Mouse (Mus musculus): ENCODE measurements around the gene Arhgef26. TPM values are rescaled to one million over a fixed set of nuclear protein-coding genes. Genes with fewer than 3 reads are reported as not detected.

Gene Arhgef26
- polyA plus RNA-seq, 1 experiment from 2014 or later: 34.4 TPM

- DNase-seq (ENCODE audit: low spot score) (peak; percentile 14), ATAC-seq (no peak)
- H3K9ac ChIP-seq (replicated peaks; ENCODE audit: low read depth): no peak overlapping the region
- no peaks in the 10 kb centered on the region for H3K27me3 ChIP-seq (replicated peaks; ENCODE audit: insufficient read depth, low read length)
- H3K4me1 ChIP-seq (ENCODE audit: insufficient read depth, low read depth, low read length): peaks cover 3% of the 10 kb centered on the region; the same call in 1 of the 2 replicates
- WGBS: 53% methylated on average over 6 of the region's 6 CpGs
- no peak overlapping the region for H3K4me3 ChIP-seq (ENCODE audit: low read depth, low read length)
- no peak for TF ChIP-seq CTCF (IDR thresholded peaks at IDR 0.05)
- H3K4me2 ChIP-seq (replicated peaks; ENCODE audit: low read depth, low read length): 0 out of 2 replicates have a peak overlapping the region, but pooled peaks have one; percentile 14
- 0 out of 2 replicates have a peak overlapping the region, but pooled peaks have one; percentile 14 for H3K27ac ChIP-seq (ENCODE audit: low read length)
- no peaks in the 10 kb centered on the region for H3K9me3 ChIP-seq (ENCODE audit: low read length)
- H3K36me3 ChIP-seq (ENCODE audit: insufficient read depth, low read length): peaks cover 4% of the 10 kb centered on the region; the same call in 1 of the 2 replicates
These were observed 10.5 kb downstream of the Arhgef26 start for GRCm38 (mm10) chr3:62348514-62349217.

- DNase-seq (ENCODE audit: low spot score): peak; percentile 60
- Histone ChIP-seq H3K27me3 (replicated peaks; ENCODE audit: insufficient read depth, low read length) (no peaks in the 10 kb centered on the region), H3K9ac (replicated peaks; ENCODE audit: low read depth) (no peak overlapping the region), H3K27ac (ENCODE audit: low read length) (peak overlapping the region; percentile 40; the same call in 1 of the 2 replicates), H3K4me3 (ENCODE audit: low read depth, low read length) (no peak overlapping the region; the same call in 1 of the 2 replicates), H3K4me1 (ENCODE audit: insufficient read depth, low read depth, low read length) (peaks cover 3% of the 10 kb centered on the region; the same call in 1 of the 2 replicates), H3K9me3 (ENCODE audit: low read length) (no peaks in the 10 kb centered on the region), H3K36me3 (ENCODE audit: insufficient read depth, low read length) (no peaks in the 10 kb centered on the region), H3K4me2 (replicated peaks; ENCODE audit: low read depth, low read length) (0 out of 2 replicates have a peak overlapping the region, but pooled peaks have one; percentile 14)
- WGBS: 54% methylated on average over 11 of the region's 11 CpGs
- TF ChIP-seq EP300 (IDR thresholded peaks at IDR 0.05): no peak
- TF ChIP-seq CTCF (IDR thresholded peaks at IDR 0.05): no peak
- ATAC-seq: peak; percentile 68
These were observed 11.2 kb downstream of the Arhgef26 start for GRCm38 (mm10) chr3:62349218-62349897.

- no peak for ATAC-seq
- DNase-seq (ENCODE audit: low spot score): no peak
- Histone ChIP-seq H3K4me1 (ENCODE audit: insufficient read depth, low read depth, low read length) (no peaks in the 10 kb centered on the region; the same call in 1 of the 2 replicates), H3K36me3 (ENCODE audit: insufficient read depth, low read length) (no peaks in the 10 kb centered on the region), H3K9ac (replicated peaks; ENCODE audit: low read depth) (no peak overlapping the region), H3K27me3 (replicated peaks; ENCODE audit: insufficient read depth, low read length) (no peaks in the 10 kb centered on the region), H3K27ac (ENCODE audit: low read length) (no peak overlapping the region), H3K4me2 (replicated peaks; ENCODE audit: low read depth, low read length) (no peak overlapping the region), H3K4me3 (ENCODE audit: low read depth, low read length) (no peak overlapping the region), H3K9me3 (ENCODE audit: low read length) (no peaks in the 10 kb centered on the region)
- TF ChIP-seq CTCF (IDR thresholded peaks at IDR 0.05): no peak
- no peak for TF ChIP-seq EP300 (IDR thresholded peaks at IDR 0.05)
- WGBS: 61% methylated on average over 4 of the region's 4 CpGs
These were observed 13.9 kb downstream of the Arhgef26 start for GRCm38 (mm10) chr3:62352071-62352470.

- WGBS: 85% methylated on average over 4 of the region's 4 CpGs
- DNase-seq (ENCODE audit: low spot score) (no peak), ATAC-seq (no peak)
- H3K4me1 ChIP-seq (ENCODE audit: insufficient read depth, low read depth, low read length): no peaks in the 10 kb centered on the region; the same call in 1 of the 2 replicates
- H3K27me3 ChIP-seq (replicated peaks; ENCODE audit: insufficient read depth, low read length): no peaks in the 10 kb centered on the region
- no peaks in the 10 kb centered on the region for H3K36me3 ChIP-seq (ENCODE audit: insufficient read depth, low read length)
- no peaks in the 10 kb centered on the region for H3K9me3 ChIP-seq (ENCODE audit: low read length)
- TF ChIP-seq EP300 (IDR thresholded peaks at IDR 0.05): no peak
- no peak for TF ChIP-seq CTCF (IDR thresholded peaks at IDR 0.05)
- no peak overlapping the region for H3K27ac ChIP-seq (ENCODE audit: low read length)
- no peak overlapping the region for H3K4me2 ChIP-seq (replicated peaks; ENCODE audit: low read depth, low read length)
- H3K4me3 ChIP-seq (ENCODE audit: low read depth, low read length): no peak overlapping the region
- H3K9ac ChIP-seq (replicated peaks; ENCODE audit: low read depth): no peak overlapping the region
These were observed 14.7 kb downstream of the Arhgef26 start for GRCm38 (mm10) chr3:62352876-62353275.

- no peaks in the 10 kb centered on the region for H3K9me3 ChIP-seq (ENCODE audit: low read length)
- no peak overlapping the region for H3K27ac ChIP-seq (ENCODE audit: low read length)
- H3K4me3 ChIP-seq (ENCODE audit: low read depth, low read length): no peak overlapping the region
- 57% methylated on average over 5 of the region's 5 CpGs for WGBS
- no peaks in the 10 kb centered on the region; the same call in 1 of the 2 replicates for H3K4me1 ChIP-seq (ENCODE audit: insufficient read depth, low read depth, low read length)
- H3K27me3 ChIP-seq (replicated peaks; ENCODE audit: insufficient read depth, low read length): no peaks in the 10 kb centered on the region
- TF ChIP-seq CTCF (IDR thresholded peaks at IDR 0.05) (no peak), EP300 (IDR thresholded peaks at IDR 0.05) (no peak)
- H3K9ac ChIP-seq (replicated peaks; ENCODE audit: low read depth): no peak overlapping the region
- no peaks in the 10 kb centered on the region for H3K36me3 ChIP-seq (ENCODE audit: insufficient read depth, low read length)
- ATAC-seq (no peak), DNase-seq (ENCODE audit: low spot score) (no peak)
- no peak overlapping the region for H3K4me2 ChIP-seq (replicated peaks; ENCODE audit: low read depth, low read length)
These were observed 29.7 kb downstream of the Arhgef26 start for GRCm38 (mm10) chr3:62367882-62368281.

- WGBS: 41% methylated on average over 2 of the region's 2 CpGs
- Histone ChIP-seq H3K9ac (replicated peaks; ENCODE audit: low read depth) (no peak overlapping the region), H3K4me1 (ENCODE audit: insufficient read depth, low read depth, low read length) (peaks cover 4% of the 10 kb centered on the region; the same call in 1 of the 2 replicates), H3K36me3 (ENCODE audit: insufficient read depth, low read length) (no peaks in the 10 kb centered on the region), H3K9me3 (ENCODE audit: low read length) (no peaks in the 10 kb centered on the region), H3K4me2 (replicated peaks; ENCODE audit: low read depth, low read length) (no peak overlapping the region), H3K27me3 (replicated peaks; ENCODE audit: insufficient read depth, low read length) (no peaks in the 10 kb centered on the region), H3K4me3 (ENCODE audit: low read depth, low read length) (no peak overlapping the region), H3K27ac (ENCODE audit: low read length) (no peak overlapping the region)
- 0 out of 2 replicates have a peak, but pooled peaks have one; percentile 9 for TF ChIP-seq EP300 (IDR thresholded peaks at IDR 0.05)
- TF ChIP-seq CTCF (IDR thresholded peaks at IDR 0.05): no peak
- no peak for ATAC-seq
- peak; percentile 45 for DNase-seq (ENCODE audit: low spot score)
These were observed 34.7 kb downstream of the Arhgef26 start for GRCm38 (mm10) chr3:62372841-62373240.
